Comparison of ENCODE assay signal across 1 mouse cellular context in the genomic region with DNA sequence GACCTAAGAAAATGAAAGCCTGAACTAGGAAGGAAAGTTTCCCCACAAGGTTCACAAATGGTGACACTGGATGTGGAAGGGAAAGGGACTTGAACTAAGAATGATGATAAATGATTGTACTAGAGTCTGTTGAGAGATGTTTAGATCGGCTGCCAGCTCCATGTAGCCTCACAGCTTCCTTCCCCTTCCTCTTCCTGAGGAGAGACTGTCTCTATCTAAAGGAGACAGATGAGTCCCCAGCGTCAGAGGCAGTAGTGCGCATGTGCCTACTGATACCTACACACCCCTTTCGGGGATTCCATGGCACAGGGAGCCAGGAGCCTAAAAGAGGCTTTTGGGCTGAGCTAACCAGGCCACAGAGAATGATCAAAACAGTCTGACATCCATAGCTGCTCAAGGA.
TF ChIP-seq lines count a peak whose summit lies in the region.

No protein-coding gene starts in this region.

TF ChIP-seq in MEL, 35 proteins besides CTCF, POLR2A, EP300 and RAD21 (continued from another document):
- TF ChIP-seq GABPA (IDR thresholded peaks at IDR 0.05; ENCODE audit: low read depth, low read length) (no peak), MYB (IDR thresholded peaks at IDR 0.05; ENCODE audit: low read depth, low read length) (no peak), E2F4 (IDR thresholded peaks at IDR 0.05; ENCODE audit: borderline replicate concordance, low read depth, low read length) (no peak), POLR2AphosphoS5 (IDR thresholded peaks at IDR 0.05; ENCODE audit: borderline replicate concordance, low read depth, low read length) (no peak), RCOR1 (IDR thresholded peaks at IDR 0.05; ENCODE audit: low read depth, low read length) (peak; percentile 58; the same call in 1 of the 2 replicates), TAL1 (IDR thresholded peaks at IDR 0.05; ENCODE audit: low read length) (peak; percentile 77), MAX (IDR thresholded peaks at IDR 0.05; ENCODE audit: low read length) (no peak), BHLHE40 (IDR thresholded peaks at IDR 0.05; ENCODE audit: borderline replicate concordance, low read depth, low read length) (no peak), ZNF384 (IDR thresholded peaks at IDR 0.05; ENCODE audit: low read depth, low read length) (no peak), ZKSCAN1 (IDR thresholded peaks at IDR 0.05; ENCODE audit: low read depth, low read length) (no peak), NRF1 (IDR thresholded peaks at IDR 0.05; ENCODE audit: insufficient read depth, low read depth, low read length, poor library complexity, severe bottlenecking) (peak; percentile 69), UBTF (IDR thresholded peaks at IDR 0.05; ENCODE audit: borderline replicate concordance, insufficient read depth, low read depth, low read length) (no peak), JUND (IDR thresholded peaks at IDR 0.05; ENCODE audit: low read depth, low read length) (no peak), NELFE (IDR thresholded peaks at IDR 0.05; ENCODE audit: low read depth, low read length) (peak; percentile 85), CHD2 (IDR thresholded peaks at IDR 0.05; ENCODE audit: low read length) (no peak), SIN3A (IDR thresholded peaks at IDR 0.05; ENCODE audit: low read length) (peak; percentile 53; the same call in 1 of the 2 replicates), SMC3 (IDR thresholded peaks at IDR 0.05; ENCODE audit: low read depth, low read length) (no peak), MAZ (IDR thresholded peaks at IDR 0.05; ENCODE audit: low read depth, low read length) (no peak), MXI1 (IDR thresholded peaks at IDR 0.05; ENCODE audit: low read depth, low read length) (no peak; the same call in 1 of the 2 replicates)
